Mouse (Mus musculus) adrenal gland, postnatal 14 days (tissue): ENCODE results near the gene Notch4. TPM values are rescaled to one million over a fixed set of nuclear protein-coding genes. Genes with fewer than 3 reads are reported as not detected.

ENCODE experiments used
- DNase-seq: peaks from one replicate; pipeline ENCODE4 v3.0.0; 2021; ENCODE audit warnings: mixed read lengths
- total RNA-seq: library from RNA; stranded (reverse); gene quantifications from 2 replicates; pipeline ENCODE4 v1.2.3, GENCODE M21; 2021

Gene Notch4
- total RNA-seq, 1 experiment from 2014 or later = 34.1 TPM

DNA sequence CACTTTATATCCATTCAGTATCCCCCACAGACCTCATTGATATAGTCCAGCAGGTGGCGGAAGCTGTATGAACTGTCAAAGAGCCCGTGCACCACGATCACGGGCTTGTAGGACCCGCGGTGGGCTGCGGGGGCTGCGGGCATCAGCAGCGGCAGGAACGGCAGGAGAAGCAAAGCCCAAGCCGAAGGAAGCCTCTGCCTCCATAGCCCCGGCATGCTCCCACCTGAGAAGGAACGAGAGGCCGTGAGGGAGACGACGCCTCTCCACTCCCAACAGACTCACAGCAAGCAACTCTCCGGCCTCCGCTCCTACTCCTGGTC lies 62.7 kb downstream of the Notch4 start:
- peak; percentile 59 for DNase-seq

DNA sequence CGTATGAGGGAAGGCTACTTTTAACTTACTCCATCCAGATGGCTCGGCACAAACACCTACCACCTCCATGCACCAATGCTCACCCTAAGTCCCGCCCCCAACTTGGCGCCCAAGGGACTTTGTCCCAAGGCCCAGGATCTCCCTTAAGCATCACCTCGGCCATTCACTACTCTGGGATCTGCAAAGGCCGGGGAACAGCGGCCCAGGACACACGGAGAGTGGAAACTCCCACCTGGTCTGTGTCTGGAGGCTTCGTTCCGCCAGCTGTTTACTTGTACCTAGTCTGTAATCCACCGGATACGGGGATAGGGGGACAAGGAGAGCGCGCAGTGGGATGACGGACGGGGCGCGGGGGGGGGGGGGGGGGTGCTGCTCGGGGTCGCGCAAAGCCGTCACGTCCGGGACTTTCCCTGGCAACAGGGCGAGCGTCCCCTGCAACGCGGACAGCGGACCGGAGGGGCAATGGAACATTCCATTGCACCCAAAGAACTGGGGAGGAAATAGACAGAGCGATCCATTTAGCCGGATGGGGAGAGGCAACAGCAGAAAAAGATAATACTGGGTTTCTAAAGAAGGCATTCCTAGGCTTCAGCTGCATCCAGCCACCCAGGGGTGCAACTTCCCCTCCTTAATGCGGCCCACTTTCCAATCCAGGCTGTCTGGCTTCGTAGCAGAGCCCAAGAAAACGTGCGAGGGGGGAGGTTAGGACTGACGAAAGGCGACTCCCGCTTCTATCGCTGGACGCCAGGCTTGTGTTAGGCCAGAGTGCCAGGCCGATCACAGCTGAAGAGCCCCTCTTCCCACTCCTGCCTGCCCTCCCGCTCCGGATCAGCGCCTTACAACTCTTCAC lies 63.2 kb downstream of the Notch4 start:
- peak; percentile 95 for DNase-seq

DNA sequence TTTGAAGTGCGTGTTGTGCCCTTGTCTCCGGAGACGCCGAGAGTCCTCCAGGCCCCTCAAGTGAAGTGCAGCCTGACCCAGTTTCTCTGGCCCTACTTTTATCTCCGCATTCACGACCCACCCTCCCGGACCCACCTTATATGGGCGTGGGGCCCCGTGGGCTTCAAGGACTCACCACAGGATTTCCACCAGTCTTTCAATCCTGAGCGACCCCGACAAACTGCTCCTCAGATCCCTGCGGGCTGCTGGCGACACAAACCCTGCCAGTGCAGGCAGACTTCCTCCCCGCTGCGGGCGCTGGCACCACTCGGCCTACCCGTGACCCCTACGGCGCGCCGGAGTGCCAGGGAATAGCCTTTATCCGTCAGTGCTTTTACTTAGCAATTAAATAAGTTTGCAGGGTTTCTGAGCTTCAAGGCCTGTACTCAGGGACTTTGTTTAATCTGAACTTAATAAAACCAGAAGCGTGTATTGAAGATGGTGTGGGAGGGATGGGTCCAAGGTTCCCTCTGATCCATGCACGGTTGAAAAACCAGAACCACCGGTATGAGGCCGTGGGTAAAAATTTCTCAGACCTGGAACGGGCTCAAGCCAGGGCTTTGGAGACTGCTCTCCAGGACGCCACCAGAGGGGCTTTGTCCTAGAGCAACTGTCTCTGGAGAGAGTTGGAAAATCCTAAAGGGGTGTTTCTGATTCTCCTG lies 64.0 kb downstream of the Notch4 start, which contains the start of gene Ppt2:
Gene Ppt2 (minus strand): TSS at position 568 of the 701 bp plus-strand sequence.
- DNase-seq = peak; percentile 82

DNA sequence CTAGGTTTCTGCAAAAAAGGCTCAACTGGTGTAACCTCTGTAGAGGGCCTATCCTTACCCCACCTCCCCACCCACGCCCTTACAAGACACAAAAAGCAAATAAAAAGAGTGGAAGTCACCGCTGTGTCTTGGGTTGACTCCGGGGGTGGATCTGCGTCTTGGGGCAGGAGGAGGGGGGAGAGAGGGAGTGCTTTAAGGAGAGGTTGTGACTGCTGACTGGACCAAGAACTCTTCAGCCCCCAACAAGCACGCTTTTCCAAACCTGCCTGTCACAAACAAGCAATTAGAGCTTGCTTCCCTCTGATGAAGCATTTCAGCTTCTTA lies 64.5 kb downstream of the Notch4 start:
- no peak for DNase-seq

DNA sequence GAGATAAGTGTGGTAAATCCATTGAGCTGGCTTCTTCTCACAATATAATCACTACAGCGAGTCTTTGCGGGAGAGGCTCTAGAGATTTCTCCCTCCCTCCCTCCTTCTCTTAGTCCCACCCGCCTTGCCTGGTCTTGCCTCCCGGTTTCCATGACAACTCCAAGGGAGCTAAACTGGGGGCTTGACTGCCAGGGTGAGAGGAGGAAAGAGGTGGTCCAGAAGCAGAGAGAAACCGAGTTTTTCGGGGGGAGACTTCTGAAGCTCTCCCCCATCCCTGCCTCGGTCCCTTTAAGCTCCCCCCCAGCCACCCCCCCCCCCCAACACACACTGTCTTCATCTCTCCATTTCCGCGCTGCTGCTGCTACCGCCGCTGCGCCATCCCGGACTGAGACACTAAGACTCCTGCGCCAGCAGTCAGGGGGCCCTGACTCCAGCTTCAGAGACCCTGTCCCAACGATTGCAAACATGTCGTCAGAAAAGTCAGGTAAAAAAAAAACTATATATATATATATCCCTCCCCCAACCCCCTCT lies 65.2 kb downstream of the Notch4 start, which contains the start of gene Prrt1:
Gene Prrt1 (plus strand): TSS at position 313 of the 531 bp plus-strand sequence.
- DNase-seq = peak; percentile 21

DNA sequence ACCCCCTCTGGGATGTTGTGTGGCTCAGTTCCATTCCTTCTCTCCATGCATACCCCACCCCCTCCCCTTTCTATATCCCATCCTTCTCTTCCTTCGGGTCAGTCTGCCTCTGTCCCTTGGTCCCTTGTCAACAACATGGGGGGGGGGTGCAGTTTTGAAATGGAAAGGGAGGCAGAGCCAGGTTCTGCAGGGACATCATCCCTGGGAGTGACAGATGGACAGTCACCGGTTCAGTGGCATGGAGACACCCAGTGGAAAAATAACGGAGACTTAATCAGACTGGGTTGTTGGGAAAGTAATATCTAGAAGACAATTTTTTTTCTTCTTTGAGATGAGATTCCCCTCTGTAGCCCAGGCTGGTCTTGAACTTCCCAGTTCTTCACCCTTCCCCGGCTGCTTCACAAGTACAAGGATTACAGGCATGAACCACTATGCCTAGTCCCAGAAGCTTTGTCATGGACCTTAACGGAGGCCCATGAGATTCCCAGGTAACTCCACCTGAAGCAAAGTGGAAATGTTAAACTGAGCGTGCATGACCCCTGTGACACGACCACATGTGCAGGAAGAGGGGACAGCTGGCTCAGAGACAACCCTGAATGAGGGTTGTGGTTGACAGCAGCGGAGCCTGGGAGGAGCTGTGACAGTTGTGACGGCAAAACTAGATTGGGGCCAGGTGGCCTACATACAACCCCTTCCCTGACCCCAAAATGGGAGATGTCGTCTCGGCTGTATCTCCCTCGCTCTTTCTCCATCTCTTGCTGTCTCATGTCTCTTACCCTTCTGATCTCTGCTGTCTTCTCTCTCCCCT lies 65.9 kb downstream of the Notch4 start:
- no peak for DNase-seq

DNA sequence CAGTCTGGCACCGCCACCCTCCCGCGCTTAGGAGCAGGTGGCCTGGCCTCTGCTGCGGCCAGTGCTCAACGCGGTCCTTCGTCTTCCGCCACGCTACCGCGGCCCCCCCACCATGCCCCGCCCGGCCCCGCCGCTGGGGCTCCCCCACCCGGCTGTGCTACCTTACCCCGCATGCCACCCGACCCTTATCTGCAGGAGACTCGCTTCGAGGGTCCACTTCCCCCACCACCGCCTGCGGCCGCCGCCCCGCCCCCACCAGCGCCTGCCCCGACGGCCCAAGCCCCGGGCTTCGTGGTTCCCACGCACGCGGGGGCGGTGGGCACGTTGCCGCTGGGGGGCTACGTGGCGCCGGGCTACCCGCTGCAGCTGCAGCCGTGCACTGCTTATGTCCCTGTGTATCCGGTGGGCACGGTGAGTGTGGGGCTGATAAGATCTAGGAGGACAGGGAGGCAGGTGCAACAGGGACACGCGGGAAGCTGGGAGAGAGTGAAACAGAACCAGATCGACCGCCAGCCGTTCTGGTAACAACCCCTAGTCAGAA lies 66.8 kb downstream of the Notch4 start:
- DNase-seq = peak; percentile 37

DNA sequence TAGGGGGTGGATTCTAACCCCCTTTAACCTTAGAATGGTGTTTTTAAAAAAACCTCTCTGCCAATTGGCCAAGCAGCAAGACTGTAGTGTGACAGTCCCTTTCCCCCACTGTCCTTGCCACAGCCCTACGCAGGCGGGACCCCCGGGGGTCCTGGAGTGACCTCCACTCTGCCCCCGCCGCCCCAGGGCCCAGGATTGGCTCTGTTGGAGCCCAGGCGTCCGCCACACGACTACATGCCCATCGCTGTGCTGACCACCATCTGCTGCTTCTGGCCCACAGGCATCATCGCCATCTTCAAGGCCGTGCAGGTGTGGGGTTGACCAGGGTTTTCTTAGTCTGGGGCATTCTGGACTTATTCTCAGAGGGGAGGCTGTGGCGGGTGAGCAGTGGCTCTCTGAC lies 67.6 kb downstream of the Notch4 start:
- peak; percentile 6 for DNase-seq

DNA sequence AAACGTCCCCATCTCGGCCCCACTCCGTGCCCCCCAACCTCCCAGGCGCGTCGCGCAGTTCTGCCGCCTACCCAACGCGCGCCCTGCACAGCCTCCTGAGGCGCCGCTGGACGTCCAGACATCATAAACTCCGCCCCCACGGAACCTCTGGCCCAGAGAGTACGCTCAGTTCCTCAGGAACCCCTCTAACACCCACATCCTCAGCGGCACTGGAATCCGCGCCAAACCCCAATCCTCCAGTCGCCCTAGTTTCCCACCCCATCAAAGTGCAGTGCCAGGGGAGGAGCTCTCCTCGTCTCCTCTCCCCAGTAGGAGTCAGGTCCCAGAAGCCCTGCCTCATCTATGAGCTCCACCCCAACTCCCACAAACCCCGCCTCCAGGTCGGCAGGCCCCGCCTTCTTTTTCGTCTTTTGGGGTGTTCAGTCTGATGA lies 68.2 kb downstream of the Notch4 start:
- peak; percentile 82 for DNase-seq

DNA sequence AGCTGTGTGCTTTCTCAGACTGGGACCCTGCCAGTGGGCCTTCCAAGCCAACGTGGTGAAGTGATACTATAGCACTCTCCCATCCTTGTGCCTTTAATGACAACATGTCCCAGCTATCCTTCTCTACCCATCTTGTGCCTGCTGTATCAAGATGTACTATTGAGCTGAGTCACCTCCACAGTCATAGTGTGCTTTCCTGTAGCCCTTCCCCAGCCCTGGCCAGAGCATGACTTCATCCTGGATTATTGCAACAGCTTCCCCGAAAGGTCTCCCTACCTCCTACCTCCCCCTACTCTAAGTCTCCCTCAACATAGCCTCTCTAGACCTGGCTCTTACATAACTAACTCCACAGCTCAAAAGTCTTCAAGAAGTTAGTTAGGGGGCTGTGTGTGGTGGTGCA lies 71.6 kb downstream of the Notch4 start:
- DNase-seq = peak; percentile 29

DNA sequence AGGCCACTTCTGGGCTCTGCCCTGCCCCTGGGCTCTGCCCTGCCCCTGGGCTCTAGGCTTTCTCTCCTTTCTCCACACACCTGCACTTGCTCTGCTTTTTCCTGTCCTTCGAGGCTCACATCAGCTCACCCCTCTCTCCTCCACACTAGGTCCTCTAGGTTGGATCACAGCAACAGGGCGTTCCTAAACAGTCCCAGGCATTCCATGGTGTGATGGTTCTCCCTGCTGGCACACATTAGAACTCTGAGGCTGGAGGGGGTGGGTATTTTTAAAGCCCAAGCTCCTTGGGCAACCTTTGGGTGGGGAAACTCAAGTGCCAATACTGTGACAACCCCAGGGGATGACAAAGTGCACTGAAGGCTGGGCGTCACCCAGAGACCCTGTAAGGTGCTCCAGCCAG lies 73.4 kb downstream of the Notch4 start:
- no peak for DNase-seq

Other genes starting within 250 kb of the Notch4 start
- gene H2-Eb2, start 238.6 kb upstream of the Notch4 start, total RNA-seq = 1.1 TPM in 1 of 2 replicates, not detected in the other
- 0.26 and 0.64 TPM in 2 replicates for gene Btnl2, start 209.4 kb upstream of the Notch4 start, total RNA-seq
- 0.23 TPM in 1 of 2 replicates, not detected in the other for gene Btnl1, start 187.1 kb upstream of the Notch4 start, total RNA-seq
- gene BC051142, start 165.4 kb upstream of the Notch4 start, total RNA-seq = 1.2 and 2.4 TPM in 2 replicates
- gene Btnl4, start 87.0 kb upstream of the Notch4 start, total RNA-seq = not detected in 2 replicates
- not detected in 2 replicates for gene Btnl6, start 46.9 kb upstream of the Notch4 start, total RNA-seq
- 6.3 and 16.3 TPM in 2 replicates for gene Gpsm3, start 25.5 kb downstream of the Notch4 start, total RNA-seq
- gene Pbx2, start 27.0 kb downstream of the Notch4 start, total RNA-seq = 37.2 and 42.2 TPM in 2 replicates
- 1.7 and 2.4 TPM in 2 replicates for gene Ager, start 33.6 kb downstream of the Notch4 start, total RNA-seq
- 72.5 and 76.9 TPM in 2 replicates for gene Rnf5, start 39.4 kb downstream of the Notch4 start, total RNA-seq
- 101 and 103 TPM in 2 replicates for gene Agpat1, start 40.0 kb downstream of the Notch4 start, total RNA-seq
- gene Egfl8, start 51.7 kb downstream of the Notch4 start, total RNA-seq = 4.3 and 4.7 TPM in 2 replicates
- 49.7 and 50.0 TPM in 2 replicates for gene Ppt2, start 64.2 kb downstream of the Notch4 start, total RNA-seq
- gene Prrt1, start 65.3 kb downstream of the Notch4 start, total RNA-seq = 8.7 and 12.4 TPM in 2 replicates
- 11.5 and 12.5 TPM in 2 replicates for gene Fkbpl, start 80.5 kb downstream of the Notch4 start, total RNA-seq
- 43.5 and 52.1 TPM in 2 replicates for gene Atf6b, start 82.9 kb downstream of the Notch4 start, total RNA-seq
- gene Tnxb, start 106.3 kb downstream of the Notch4 start, total RNA-seq = 39.8 and 41.0 TPM in 2 replicates
- gene C4b, start 179.6 kb downstream of the Notch4 start, total RNA-seq = 110 and 152 TPM in 2 replicates
- gene Cyp21a1, start 240.3 kb downstream of the Notch4 start, total RNA-seq = 3,653 and 3,825 TPM in 2 replicates